Mouse (Mus musculus) limb, embryonic 10.5 days (tissue): ENCODE data around the gene Ugt1a7c. TPM values are rescaled to one million over a fixed set of nuclear protein-coding genes. Genes with fewer than 3 reads are reported as not detected.

ENCODE experiments used
- DNase-seq: peaks from one replicate; pipeline ENCODE4 v3.0.0-alpha.2; 2017; ENCODE audit warnings: low spot score
- H3K27ac ChIP-seq: fragments of 300-500 bp; sonication (generic); 2 replicates; pipeline ENCODE4 v1.5.1; 2016; ENCODE audit warnings: mild to moderate bottlenecking
- H3K27me3 ChIP-seq: fragments of 300-500 bp; sonication (generic); 2 replicates; pipeline ENCODE4 v1.6.1; 2016; ENCODE audit warnings: low read depth, mild to moderate bottlenecking; ENCODE audit not compliant: poor library complexity, severe bottlenecking
- H3K36me3 ChIP-seq: fragments of 300-500 bp; sonication (generic); 2 replicates; pipeline ENCODE4 v1.6.1; 2016; ENCODE audit warnings: mild to moderate bottlenecking, moderate library complexity
- H3K4me1 ChIP-seq: fragments of 300-500 bp; sonication (generic); 2 replicates; pipeline ENCODE4 v1.6.1; 2016
- H3K4me3 ChIP-seq: fragments of 300-500 bp; sonication (generic); 2 replicates; pipeline ENCODE4 v1.5.1; 2016; ENCODE audit warnings: mild to moderate bottlenecking, moderate library complexity
- H3K9me3 ChIP-seq: fragments of 300-500 bp; sonication (generic); replicated peaks from 2 replicates; pipeline ENCODE4 v1.6.1; 2016; ENCODE audit warnings: mild to moderate bottlenecking
- WGBS: fragments of 180-500 bp; shearing (Covaris S2); methylation state at CpG from one replicate; pipeline ENCODE4 v1.1.7; 2016; 5-methylcytosine and 5-hydroxymethylcytosine counted together
- polyA plus RNA-seq: library from polyadenylated mRNA; unstranded; fragments of >200 nt; fragmentation: Nextera tagmentation; extraction: Ambion mirVana; gene quantifications from 2 replicates; pipeline ENCODE4 v1.2.1, GENCODE M21; 2016

Gene Ugt1a7c
- polyA plus RNA-seq, 1 experiment from 2014 or later: 0.61 TPM

DNA sequence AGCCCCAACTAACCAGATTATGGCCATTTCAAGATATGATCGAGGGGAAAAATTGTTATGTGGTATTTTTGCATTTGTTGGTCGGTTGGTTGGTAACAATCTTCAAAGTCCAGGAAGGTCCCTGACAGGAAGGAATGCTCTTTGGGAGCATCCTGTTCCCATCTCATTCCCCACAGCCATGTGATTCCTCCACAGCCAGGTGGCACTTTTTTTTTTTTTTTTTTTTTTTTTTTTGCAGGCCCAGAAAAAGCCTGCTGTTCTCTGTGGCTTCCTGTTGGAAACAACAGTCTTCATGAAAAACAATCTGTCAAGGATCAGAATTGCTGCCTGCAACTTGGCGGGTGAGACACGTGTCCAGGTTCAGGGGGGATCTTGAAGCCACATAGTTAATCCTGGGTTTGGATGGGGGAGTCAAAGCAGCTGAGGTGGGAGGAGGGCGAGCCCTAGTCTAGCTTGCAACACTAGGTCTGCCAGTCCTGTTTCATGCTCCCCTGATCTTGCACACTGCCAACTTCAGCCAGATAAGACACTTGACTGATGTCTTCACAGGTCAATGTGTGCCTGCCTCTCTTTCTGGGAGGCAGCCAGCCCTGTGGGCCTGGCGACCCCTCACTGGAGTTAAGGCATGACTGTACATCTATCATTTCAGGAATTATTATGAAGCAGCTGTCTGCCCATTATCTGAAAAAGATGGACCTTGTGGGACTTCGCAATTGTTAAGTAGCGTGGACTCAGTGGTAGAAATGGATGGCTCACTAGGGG is 164.2 kb downstream of the Ugt1a7c start:
- H3K4me1 ChIP-seq: no peaks in the 10 kb centered on the region
- H3K9me3 ChIP-seq: peaks cover 68% of the 10 kb centered on the region
- H3K27me3 ChIP-seq: no peaks in the 10 kb centered on the region
- DNase-seq: peak; percentile 68
- WGBS: 80% methylated on average over 8 of the region's 8 CpGs
- H3K4me3 ChIP-seq: no peak overlapping the region
- H3K27ac ChIP-seq: no peak overlapping the region
- peaks cover 47% of the 10 kb centered on the region for H3K36me3 ChIP-seq

DNA sequence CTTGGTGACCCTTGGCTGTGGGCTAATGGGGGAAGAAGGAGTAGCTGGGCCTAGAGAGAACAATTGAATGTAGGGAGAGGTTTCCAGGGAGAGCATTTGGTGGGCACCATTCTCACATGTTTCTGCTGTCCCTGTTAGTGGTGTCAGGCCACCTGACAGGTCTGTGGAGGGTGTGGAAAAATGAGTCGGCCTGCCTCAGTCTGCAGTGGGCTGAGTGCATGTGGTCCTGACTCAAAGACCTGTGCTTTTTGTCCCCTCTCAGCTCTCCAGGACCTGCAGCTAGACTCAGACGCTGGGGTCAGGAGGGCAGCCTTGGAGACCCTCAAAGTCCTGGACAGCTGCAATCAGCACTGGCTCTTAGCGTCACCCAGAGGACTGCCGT is 164.8 kb downstream of the Ugt1a7c start:
- Histone ChIP-seq H3K4me1 (no peaks in the 10 kb centered on the region), H3K4me3 (no peak overlapping the region), H3K9me3 (peaks cover 63% of the 10 kb centered on the region), H3K27ac (no peak overlapping the region), H3K27me3 (no peaks in the 10 kb centered on the region), H3K36me3 (peaks cover 53% of the 10 kb centered on the region)
- 78% methylated on average over 4 of the region's 4 CpGs for WGBS
- no peak for DNase-seq

DNA sequence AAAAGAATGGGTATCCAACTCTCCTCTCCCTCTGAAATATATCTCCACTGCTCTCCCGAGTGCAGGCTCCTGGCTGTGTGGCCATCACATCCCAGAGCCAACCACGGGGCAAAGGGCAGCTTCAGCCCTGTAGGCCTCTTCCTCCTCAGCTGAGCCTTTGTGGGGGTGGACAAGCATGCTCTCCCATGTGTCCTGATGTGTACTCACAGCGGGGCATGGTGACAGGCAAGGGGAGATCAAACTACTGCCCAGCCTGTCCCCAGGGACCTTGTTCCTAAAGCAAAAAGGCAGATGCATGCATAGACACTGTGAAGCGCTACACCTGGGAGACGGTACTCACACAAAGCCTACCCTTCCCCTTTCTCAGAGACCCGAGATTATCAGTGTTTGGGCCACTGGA is 165.3 kb downstream of the Ugt1a7c start:
- Histone ChIP-seq H3K27ac (no peak overlapping the region), H3K9me3 (peaks cover 58% of the 10 kb centered on the region), H3K27me3 (no peaks in the 10 kb centered on the region), H3K36me3 (peaks cover 58% of the 10 kb centered on the region), H3K4me3 (no peak overlapping the region), H3K4me1 (no peaks in the 10 kb centered on the region)
- WGBS: 86% methylated on average over 6 of the region's 6 CpGs
- no peak for DNase-seq

DNA sequence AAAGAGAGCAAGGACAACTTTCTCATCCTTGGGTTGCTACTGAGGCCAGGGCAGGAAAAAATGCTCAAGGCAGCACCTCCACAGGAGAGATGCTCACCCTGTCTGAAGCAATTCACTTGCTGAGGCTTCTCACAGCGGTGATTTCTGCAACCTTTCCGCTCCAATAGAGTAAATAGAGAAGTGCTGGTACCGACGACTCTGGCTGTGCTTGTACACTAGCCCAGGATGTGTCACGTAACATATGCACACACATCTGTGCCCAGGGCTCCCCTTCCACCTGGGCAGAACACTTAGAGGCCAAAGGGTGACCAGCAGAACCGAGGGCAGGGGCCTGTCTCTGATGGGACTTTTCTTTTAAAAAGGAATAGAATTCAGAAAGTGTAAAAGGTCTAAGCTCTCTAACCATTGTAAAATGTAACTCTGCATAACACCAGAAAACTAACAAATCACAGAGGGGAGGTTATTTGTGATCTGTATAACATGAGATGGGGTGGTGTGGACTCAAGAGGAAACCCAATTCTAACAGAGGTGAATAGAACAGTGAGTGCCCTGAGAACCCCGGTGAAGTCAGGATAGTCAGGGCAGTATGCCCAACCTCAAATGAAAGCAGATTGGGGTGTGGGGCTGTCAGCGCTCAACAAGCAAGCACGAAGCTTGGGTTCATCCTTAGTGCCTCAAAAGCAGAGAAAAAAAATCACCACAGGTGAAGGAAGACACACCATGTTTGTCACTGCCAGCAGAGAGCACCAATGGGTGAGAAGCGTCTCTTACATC is 165.9 kb downstream of the Ugt1a7c start:
- Histone ChIP-seq H3K4me1 (no peaks in the 10 kb centered on the region), H3K4me3 (no peak overlapping the region), H3K9me3 (peaks cover 52% of the 10 kb centered on the region), H3K27me3 (no peaks in the 10 kb centered on the region), H3K36me3 (peaks cover 64% of the 10 kb centered on the region), H3K27ac (no peak overlapping the region)
- no peak for DNase-seq
- 85% methylated on average over 10 of the region's 10 CpGs for WGBS

DNA sequence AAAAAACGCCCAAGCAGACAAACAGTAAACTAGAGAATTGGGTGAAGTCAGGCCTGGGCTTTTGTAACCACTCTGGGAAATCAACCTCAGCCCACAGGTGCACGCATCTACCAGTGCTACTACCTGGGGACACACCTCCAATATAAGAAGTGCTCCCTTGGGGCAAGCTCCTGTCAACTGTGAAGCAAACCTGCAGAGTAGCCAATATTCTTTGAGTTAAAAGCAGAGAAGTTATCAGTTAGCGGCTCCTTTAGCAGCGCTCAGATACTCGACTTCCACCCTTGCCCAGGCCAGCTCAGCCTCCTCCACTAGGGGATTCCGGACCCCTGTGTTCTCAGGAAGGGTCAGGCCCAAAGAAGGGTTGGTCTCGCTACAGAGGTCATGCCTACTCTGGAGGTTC is 166.8 kb downstream of the Ugt1a7c start:
- Histone ChIP-seq H3K4me3 (no peak overlapping the region), H3K4me1 (no peaks in the 10 kb centered on the region), H3K27me3 (no peaks in the 10 kb centered on the region), H3K36me3 (peaks cover 73% of the 10 kb centered on the region), H3K9me3 (peaks cover 45% of the 10 kb centered on the region), H3K27ac (no peak overlapping the region)
- 91% methylated on average over 7 of the region's 7 CpGs for whole genome bisulfite sequencing
- DNase-seq: no peak

DNA sequence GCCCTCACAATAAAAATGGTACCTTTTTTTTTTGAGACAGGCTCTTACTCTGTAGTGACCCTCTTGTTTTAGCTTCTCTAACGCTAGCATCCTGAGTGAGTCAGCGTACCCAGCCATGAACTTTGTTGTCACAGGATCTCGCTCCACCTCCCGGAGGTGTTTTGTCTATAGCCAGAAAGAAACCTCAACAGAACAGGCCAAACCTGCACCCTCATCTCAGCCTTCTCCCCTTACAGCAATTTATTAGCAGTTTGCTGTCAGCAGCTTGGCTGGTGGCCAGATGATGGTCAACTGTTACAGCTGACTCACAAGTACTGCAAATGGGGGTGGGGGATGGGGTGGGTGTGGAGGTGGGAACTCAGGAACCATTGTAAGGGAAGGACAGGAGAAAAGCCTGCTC is 167.4 kb downstream of the Ugt1a7c start:
- no peak overlapping the region for H3K4me3 ChIP-seq
- WGBS: 91% methylated on average over 4 of the region's 4 CpGs
- no peaks in the 10 kb centered on the region for H3K27me3 ChIP-seq
- peaks cover 43% of the 10 kb centered on the region for H3K9me3 ChIP-seq
- peaks cover 79% of the 10 kb centered on the region for H3K36me3 ChIP-seq
- no peak overlapping the region for H3K27ac ChIP-seq
- DNase-seq: peak; percentile 65
- no peaks in the 10 kb centered on the region for H3K4me1 ChIP-seq

DNA sequence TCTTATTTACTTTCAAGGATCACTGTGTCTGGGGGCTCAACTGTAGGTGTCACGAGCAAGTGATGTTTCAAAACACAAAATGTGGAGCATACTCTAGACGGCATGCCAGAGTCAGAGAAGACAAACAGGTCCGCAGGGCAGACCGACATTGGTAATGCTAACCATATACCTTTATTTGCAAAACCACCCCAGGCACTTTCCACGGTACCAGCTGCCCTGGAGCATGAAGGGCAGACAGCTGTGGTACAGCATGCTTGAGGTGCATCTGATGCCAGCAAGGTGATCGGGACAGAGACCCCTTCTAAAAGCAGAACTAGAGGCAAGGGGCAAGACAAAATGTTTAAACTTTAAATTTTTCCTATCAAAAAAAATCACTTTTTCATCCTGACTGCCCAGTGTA is 168.1 kb downstream of the Ugt1a7c start:
- peaks cover 38% of the 10 kb centered on the region for H3K9me3 ChIP-seq
- H3K27ac ChIP-seq: no peak overlapping the region
- no peak for DNase-seq
- H3K4me1 ChIP-seq: no peaks in the 10 kb centered on the region
- 78% methylated on average over 6 of the region's 6 CpGs for WGBS
- H3K4me3 ChIP-seq: no peak overlapping the region
- peaks cover 86% of the 10 kb centered on the region for H3K36me3 ChIP-seq
- H3K27me3 ChIP-seq: no peaks in the 10 kb centered on the region

DNA sequence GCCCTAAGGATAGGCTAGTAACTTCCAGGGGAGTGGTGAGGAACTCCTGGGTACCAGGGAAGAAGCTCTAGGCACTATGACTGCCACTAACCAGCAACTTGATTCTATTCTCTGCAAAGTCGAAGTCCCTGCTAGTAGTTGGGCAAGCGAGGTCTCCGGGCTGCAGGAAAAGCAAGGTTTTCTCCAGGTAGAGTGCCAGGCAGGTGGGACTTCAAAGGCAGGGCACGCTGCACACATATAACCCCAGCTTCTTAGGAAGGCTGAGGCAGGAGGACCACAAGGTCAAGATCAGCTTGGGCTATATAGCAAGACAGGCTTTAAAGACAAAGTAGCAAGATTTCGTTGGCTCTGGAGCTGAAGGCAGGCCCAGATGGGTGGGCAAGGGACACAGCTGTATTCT is 168.9 kb downstream of the Ugt1a7c start:
- no peaks in the 10 kb centered on the region for H3K4me1 ChIP-seq
- no peaks in the 10 kb centered on the region for H3K27me3 ChIP-seq
- 91% methylated on average over 5 of the region's 5 CpGs for WGBS
- peaks cover 94% of the 10 kb centered on the region for H3K36me3 ChIP-seq
- no peak overlapping the region for H3K4me3 ChIP-seq
- DNase-seq: no peak
- no peak overlapping the region for H3K27ac ChIP-seq
- peaks cover 32% of the 10 kb centered on the region; the same call in 1 of the 2 replicates for H3K9me3 ChIP-seq

DNA sequence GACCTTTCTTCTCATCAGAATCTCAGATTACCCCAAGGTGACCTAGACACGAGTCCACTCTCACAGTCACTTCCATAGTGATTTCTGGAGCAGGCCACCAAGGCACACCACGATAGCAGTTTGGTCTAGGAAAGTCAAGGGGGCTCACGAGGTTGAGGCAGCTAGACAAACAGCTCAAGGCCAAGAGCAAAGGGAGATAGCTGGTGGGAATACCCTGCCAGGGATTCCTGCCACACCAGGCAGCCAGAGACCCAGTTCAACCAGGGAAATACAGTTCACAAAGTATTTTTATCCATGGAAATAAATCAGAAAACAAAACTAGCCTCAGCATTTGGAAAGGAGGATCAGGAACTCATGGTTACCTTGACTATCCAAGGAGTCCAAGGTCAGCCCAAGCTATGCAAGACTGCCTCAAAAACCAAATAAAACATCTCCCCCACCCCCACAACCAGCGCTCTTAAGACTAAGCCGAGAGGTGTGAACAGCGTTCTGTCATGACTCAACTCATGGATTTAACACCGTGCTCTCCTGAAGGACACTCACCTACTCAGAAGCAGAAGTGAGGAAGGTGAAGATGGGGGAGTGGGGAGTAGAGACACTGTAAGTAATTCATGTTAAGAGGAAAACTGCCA is 169.5 kb downstream of the Ugt1a7c start:
- Histone ChIP-seq H3K27me3 (no peaks in the 10 kb centered on the region), H3K4me1 (no peaks in the 10 kb centered on the region), H3K9me3 (peaks cover 29% of the 10 kb centered on the region; the same call in 1 of the 2 replicates), H3K4me3 (no peak overlapping the region), H3K27ac (no peak overlapping the region), H3K36me3 (peaks cover 100% of the 10 kb centered on the region)
- DNase-seq: no peak
- WGBS: 90% methylated on average over 7 of the region's 7 CpGs

DNA sequence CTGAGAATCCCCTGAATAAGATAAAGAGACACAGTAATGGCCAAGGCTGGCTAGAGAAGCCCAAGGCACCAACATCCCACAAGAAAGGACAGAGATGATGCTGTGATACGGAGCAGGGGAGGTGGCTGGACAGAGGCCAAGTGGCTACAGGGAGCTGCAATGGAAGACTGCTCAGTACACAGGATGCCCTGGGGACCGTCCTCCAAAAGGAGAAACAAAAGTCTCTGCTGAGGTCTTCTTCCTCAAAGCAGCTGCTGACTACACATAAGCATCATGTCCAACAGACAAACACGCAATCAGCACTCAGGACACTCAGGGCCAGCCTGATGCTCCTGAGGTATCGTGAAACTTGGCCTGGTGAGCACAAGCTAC is 170.0 kb downstream of the Ugt1a7c start:
- Histone ChIP-seq H3K27ac (no peak overlapping the region), H3K36me3 (peaks cover 100% of the 10 kb centered on the region), H3K9me3 (peaks cover 25% of the 10 kb centered on the region; the same call in 1 of the 2 replicates), H3K4me3 (no peak overlapping the region), H3K4me1 (no peaks in the 10 kb centered on the region), H3K27me3 (no peaks in the 10 kb centered on the region)
- WGBS: 78% methylated on average over 4 of the region's 4 CpGs
- no peak for DNase-seq

DNA sequence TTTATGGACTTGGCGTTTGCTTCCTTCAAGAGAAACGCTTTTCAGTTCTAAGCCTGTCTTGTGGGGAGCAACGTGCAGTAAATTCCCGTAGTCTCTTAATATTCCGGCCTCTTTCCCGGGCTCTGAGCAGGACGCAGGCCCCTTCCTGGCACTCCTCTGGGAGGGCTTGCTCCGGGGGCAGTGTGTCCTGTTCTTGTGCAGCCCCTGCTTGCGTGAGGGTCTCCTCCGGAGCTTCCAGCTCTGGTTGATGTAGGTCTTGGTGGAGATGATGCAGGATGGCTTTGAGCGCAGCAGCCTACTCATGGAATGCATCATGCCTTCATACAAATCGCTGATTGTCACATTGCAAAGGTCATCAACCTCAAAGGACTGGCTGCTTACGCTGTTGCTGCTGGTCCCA is 171.3 kb downstream of the Ugt1a7c start:
- 90% methylated on average over 13 of the region's 13 CpGs for WGBS
- H3K9me3 ChIP-seq: 0 out of 2 replicates have a peak, but pooled peaks cover 16% of the 10 kb centered on the region

DNA sequence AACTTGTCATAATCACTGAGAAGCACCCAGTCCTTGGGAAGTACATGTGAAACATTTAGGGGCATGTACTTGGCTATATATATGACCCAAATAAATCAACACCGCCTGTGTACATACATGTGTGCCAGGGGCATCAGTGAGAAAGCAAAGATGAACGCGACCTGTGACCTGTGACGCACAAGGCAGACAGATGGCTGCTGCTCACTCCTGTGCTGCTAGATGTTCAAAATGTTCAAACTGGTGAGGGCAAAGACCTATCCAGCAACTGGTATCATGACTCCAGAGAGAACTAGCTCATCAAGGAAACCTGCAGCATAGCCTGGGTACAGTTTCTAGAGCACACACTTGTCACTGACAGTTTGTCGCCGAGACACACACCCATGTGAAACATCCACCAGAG is 172.6 kb downstream of the Ugt1a7c start:
- Histone ChIP-seq H3K27me3 (no peaks in the 10 kb centered on the region), H3K4me3 (no peak overlapping the region), H3K4me1 (no peaks in the 10 kb centered on the region), H3K27ac (no peak overlapping the region), H3K9me3 (0 out of 2 replicates have a peak, but pooled peaks cover 14% of the 10 kb centered on the region), H3K36me3 (peaks cover 96% of the 10 kb centered on the region)
- WGBS: 94% methylated on average over 6 of the region's 6 CpGs
- no peak for DNase-seq

More for the DNA sequence above, 171.3 kb downstream of the Ugt1a7c start:
- no peak for DNase-seq
- H3K4me1 ChIP-seq: no peaks in the 10 kb centered on the region
- H3K27ac ChIP-seq: no peak overlapping the region
- H3K36me3 ChIP-seq: peaks cover 96% of the 10 kb centered on the region
- no peaks in the 10 kb centered on the region for H3K27me3 ChIP-seq
- no peak overlapping the region for H3K4me3 ChIP-seq

DNA sequence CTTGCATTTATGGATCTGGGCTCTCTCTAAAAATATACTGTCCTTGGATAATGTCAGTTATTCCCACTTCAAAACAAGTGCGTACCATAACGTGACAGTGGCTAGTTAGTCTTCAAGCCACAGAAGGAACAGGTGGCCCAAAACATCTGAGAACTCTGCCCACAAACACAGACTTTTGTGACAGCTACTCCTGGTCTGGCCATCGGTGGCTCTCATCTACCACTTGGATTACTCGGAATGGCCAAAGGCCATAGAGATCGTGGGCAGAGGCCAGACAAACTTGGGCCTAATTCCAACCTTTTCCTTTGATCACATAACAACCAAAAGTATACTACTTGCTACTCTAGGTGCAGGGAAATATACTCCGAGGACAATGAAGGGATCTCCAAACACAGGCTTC is 173.2 kb downstream of the Ugt1a7c start:
- 87% methylated on average over 6 of the region's 6 CpGs for WGBS
- H3K4me3 ChIP-seq: no peak overlapping the region
- 0 out of 2 replicates have a peak, but pooled peaks cover 14% of the 10 kb centered on the region for H3K9me3 ChIP-seq
- DNase-seq: no peak
- H3K36me3 ChIP-seq: peaks cover 96% of the 10 kb centered on the region
- H3K27me3 ChIP-seq: no peaks in the 10 kb centered on the region
- no peaks in the 10 kb centered on the region for H3K4me1 ChIP-seq
- no peak overlapping the region for H3K27ac ChIP-seq
